Mouse (Mus musculus): ENCODE results near the gene Vmn1r85. TPM values are rescaled to one million over a fixed set of nuclear protein-coding genes. Genes with fewer than 3 reads are reported as not detected.

The Vmn1r85 gene
- total RNA-seq, 2 experiments from 2014 or later, result not detected

DNA sequence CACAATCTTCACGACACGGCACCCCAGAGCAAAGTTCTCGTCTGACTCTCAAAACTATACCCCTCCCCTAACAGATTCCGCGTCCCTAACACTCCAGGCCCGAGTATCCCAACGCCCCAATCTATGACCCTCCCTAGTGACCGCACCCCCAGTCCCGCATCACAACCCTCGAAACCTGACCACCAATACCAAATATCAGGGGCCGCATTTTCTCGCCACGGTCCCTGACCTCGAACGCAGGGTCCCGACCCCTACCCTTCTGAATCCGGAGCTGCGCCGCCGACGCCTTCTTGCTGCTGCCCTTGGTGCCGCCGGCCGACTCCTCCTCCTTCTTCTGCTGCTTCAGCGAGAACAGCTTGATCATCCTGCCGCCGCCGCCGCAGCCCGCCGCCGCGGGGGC, 57.6 kb downstream of the Vmn1r85 start:
- DNase-seq (ENCODE audit: extremely low spot score in 1 of 2, low spot score in 2 of 2), result peak in 1 of 2 experiments; percentile 46
- TF ChIP-seq CTCF (IDR thresholded peaks at IDR 0.05), result no peak
- intact Hi-C loops (cut with DNase I), result loop anchor here (5.0 kb wide), 1 partner anchor 115 kb away; the partner anchor contains the start of gene Rps5
- Histone ChIP-seq H3K27ac (peak overlapping the region; percentile 100), H3K4me3 (peak overlapping the region; percentile 91)

DNA sequence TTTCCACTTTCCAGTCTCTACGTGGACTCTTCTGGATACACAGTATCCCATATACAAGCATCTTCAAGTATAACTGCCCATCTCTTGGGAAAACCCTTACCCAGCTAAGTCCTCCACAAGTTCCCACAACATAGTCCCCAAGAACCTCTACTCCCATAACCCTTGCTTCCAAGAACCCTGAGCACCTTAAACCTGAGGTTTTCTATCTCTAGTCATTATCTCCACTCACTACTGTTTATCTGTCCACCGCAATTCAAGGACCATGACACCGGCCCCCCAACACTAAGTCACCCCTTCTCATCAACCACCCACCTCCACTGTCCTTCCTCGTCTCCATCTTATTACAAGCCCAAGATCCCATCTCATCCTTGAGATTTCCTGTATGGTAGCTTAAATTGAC, 58.2 kb downstream of the Vmn1r85 start:
- H3K27ac ChIP-seq, result peak overlapping the region; percentile 100

DNA sequence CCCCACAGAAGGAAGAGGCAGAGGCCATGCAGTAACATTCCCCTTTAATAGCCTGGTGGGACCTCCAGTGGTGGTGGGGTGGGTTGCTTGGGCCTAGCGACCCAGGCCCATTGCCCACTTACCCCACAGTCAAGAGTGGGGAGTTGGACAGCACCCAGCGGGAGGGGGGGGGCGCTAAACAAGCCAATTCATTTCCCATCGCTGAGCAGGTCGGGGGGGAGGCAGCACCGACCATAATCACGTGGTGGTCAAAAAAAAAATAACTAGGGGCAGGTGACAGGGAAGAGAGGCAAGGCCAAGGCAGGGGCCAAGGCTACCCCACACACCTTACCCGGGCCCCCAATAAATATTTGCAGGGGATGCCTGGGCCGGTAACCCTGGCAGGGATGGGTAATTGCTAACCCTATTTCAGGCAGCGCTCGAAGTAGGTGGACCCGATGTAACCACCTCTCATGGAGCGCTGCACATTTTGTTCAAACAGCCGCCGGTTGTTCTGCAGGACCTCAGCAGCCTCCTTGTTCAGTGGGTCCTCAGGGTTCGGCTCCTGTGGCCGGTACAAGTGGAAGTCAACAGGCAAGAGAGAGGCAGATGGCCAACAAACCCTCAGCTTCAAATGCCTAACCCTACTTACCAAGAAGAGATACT, 59.6 kb downstream of the Vmn1r85 start:
- no peak overlapping the region; the same call in 1 of the 2 replicates for H3K4me3 ChIP-seq
- intact Hi-C loops (cut with DNase I), result loop anchor here (5.0 kb wide), 1 partner anchor 113 kb away; the partner anchor contains the start of gene Rps5

More for the DNA sequence above, 58.2 kb downstream of the Vmn1r85 start:
- TF ChIP-seq CTCF (IDR thresholded peaks at IDR 0.05), result no peak
- intact Hi-C loops (cut with DNase I), result loop anchor here (5.0 kb wide), 1 partner anchor 115 kb away; the partner anchor contains the start of gene Rps5
- no peak for DNase-seq (ENCODE audit: extremely low spot score in 1 of 2, low spot score in 2 of 2)
- peak overlapping the region; percentile 91 for H3K4me3 ChIP-seq

DNA sequence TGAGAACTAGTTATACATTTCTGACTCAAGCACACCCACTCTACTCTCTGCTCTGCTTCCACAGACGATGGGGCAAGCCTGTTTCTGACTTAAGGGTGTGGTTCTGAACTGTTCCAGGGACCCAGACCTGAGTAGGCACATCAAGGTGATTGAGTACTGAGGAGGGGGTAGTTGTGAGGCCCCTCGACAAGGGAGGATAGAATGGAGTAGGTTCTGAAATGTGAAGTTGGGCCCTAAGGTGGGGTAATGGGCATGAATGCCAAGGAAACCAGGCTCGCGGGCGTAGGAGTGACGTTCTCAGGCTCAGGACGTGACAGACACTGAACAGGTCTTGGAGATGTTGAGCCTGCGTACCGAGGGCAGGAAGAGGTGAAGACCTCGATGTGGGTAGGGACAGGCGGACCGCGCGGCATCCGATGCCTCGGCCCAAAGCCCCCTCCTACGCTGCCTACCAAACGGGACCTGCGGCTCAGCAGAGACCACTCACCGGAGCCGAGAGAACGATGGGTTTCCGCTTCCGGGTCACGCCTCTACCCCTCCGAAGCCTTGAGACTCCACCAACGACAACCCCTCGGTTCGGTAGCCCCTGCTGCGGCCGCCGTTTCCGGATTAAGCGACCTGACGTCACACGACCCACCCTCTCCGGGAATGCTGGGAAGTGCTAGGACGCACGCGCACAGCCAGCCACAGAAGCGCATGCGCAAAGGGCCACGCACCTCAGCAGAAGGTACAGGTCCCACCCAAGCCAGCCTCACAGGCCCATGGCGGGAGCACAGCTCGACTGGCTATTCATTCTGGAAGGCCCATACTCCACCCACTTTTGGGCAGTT, 60.6 kb downstream of the Vmn1r85 start, which contains the start of gene Chmp2a:
Chmp2a (minus strand) TSS at position 660 of the 830 bp plus-strand sequence.
- H3K4me3 ChIP-seq, result peak within 1 kb of the TSS; percentile 50
- peak; percentile 98 for DNase-seq (ENCODE audit: extremely low spot score in 1 of 2, low spot score in 2 of 2)
- peak within 1 kb of the TSS; percentile 83 for H3K27ac ChIP-seq
- TF ChIP-seq CTCF (IDR thresholded peaks at IDR 0.05), result no peak
- intact Hi-C loops (cut with DNase I), result loop anchor here (1.0 kb wide), 1 partner anchor 10 kb away; no protein-coding TSS in a partner anchor

More for the DNA sequence above, 59.6 kb downstream of the Vmn1r85 start:
- DNase-seq (ENCODE audit: extremely low spot score in 1 of 2, low spot score in 2 of 2), result no peak
- peak overlapping the region; percentile 83; the same call in 1 of the 2 replicates for H3K27ac ChIP-seq
- TF ChIP-seq CTCF (IDR thresholded peaks at IDR 0.05), result no peak

DNA sequence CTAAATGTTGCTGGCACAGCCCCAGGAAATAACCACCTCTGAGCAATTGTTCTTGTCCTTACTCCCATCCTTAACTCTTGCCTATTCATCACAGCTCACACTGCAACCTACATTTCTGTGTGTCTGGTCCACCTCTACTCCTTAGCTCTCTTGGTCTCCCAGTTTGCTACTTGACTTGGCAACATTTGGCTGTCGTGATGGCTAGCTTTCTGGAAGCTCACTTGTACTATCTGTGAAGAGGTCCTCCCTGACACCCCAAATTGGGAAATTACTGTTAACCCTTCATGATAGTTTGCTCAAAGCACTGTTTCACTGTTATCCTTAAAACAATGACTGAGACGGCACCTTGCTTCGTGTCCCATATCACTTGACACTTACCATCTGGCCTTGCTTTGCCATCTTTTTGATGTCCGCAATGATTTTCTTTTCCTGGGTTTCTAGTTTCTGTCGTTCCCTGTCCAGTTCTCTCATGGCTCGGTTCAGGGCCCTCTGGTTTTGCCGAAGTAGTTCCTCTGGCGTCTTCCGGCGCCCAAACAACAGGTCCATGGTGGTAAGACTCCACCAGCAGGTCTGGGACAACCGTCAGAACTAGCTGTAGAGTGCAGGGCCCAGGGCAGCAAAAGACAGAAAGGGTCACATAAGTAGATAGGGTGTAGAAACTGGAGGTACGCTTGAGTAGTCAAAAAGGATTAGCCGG, 61.4 kb downstream of the Vmn1r85 start:
- Histone ChIP-seq H3K4me3 (peak overlapping the region; percentile 50), H3K27ac (peak overlapping the region; percentile 83)
- intact Hi-C loops (cut with DNase I), result loop anchor here (1.0 kb wide), 1 partner anchor 9 kb away; no protein-coding TSS in a partner anchor
- no peak for DNase-seq (ENCODE audit: extremely low spot score in 1 of 2, low spot score in 2 of 2)
- TF ChIP-seq CTCF (IDR thresholded peaks at IDR 0.05), result no peak

Other genes with a start within 250 kb of the Vmn1r85 start
- 1 to 10 TPM; 8.0 to 8.2 TPM for gene Zfp128, start 214.0 kb downstream of the Vmn1r85 start, total RNA-seq (2021)
- gene Zscan22, start 197.4 kb downstream of the Vmn1r85 start, total RNA-seq (2021), result 10 to 100 TPM; 16.2 to 17.0 TPM
- 100 to 1,000 TPM; 374 to 377 TPM for gene Rps5, start 172.9 kb downstream of the Vmn1r85 start, total RNA-seq (2021)
- 1 to 10 TPM; 1.1 to 1.2 TPM for gene Rnf225, start 167.8 kb downstream of the Vmn1r85 start, total RNA-seq (2021)
- 10 to 100 TPM; 11.0 TPM for gene Zfp324, start 129.3 kb downstream of the Vmn1r85 start, total RNA-seq (2021)
- gene Zfp446, start 117.3 kb downstream of the Vmn1r85 start, total RNA-seq (2021), result 1 to 10 TPM; 7.9 to 9.0 TPM
- under 1 TPM in 1 of 2 experiments, not detected in 1; 0.44 TPM for gene Slc27a5, start 97.0 kb downstream of the Vmn1r85 start, total RNA-seq (2021)
- 100 to 1,000 TPM; 220 to 221 TPM for gene Trim28, start 96.1 kb downstream of the Vmn1r85 start, total RNA-seq (2021)
- 10 to 100 TPM; 34.0 to 35.8 TPM for gene Zbtb45, start 85.1 kb downstream of the Vmn1r85 start, total RNA-seq (2021)
- 100 to 1,000 TPM; 134 to 150 TPM for gene Chmp2a, start 60.4 kb downstream of the Vmn1r85 start, total RNA-seq (2021)
- 100 to 1,000 TPM; 220 to 227 TPM for gene Ube2m, start 56.9 kb downstream of the Vmn1r85 start, total RNA-seq (2021)
- 10 to 100 TPM; 10.2 to 10.6 TPM for gene Mzf1, start 40.4 kb downstream of the Vmn1r85 start, total RNA-seq (2021)
- gene Vmn1r86, start 24.7 kb upstream of the Vmn1r85 start, total RNA-seq (2021), result not detected
- not detected for gene Vmn1r87, start 45.0 kb upstream of the Vmn1r85 start, total RNA-seq (2021)
- gene Vmn1r88, start 64.4 kb upstream of the Vmn1r85 start, total RNA-seq (2021), result under 1 TPM; 0.07 to 0.16 TPM
- not detected for gene Vmn1r89, start 117.8 kb upstream of the Vmn1r85 start, total RNA-seq (2021)
- 1 to 10 TPM; 7.7 to 9.9 TPM for gene Lig1, start 182.1 kb upstream of the Vmn1r85 start, total RNA-seq (2021)
- 10 to 100 TPM; 15.7 to 16.5 TPM for gene Zswim9, start 183.5 kb upstream of the Vmn1r85 start, total RNA-seq (2021)
- under 1 TPM in 1 of 2 experiments, not detected in 1; 0.79 TPM for gene Pla2g4c, start 229.5 kb upstream of the Vmn1r85 start, total RNA-seq (2021)

All from left cerebral cortex, adult 2 months (tissue).